Mouse (Mus musculus) liver, embryonic 14.5 days (tissue): ENCODE results near the gene Ankrd23.

ENCODE experiments used
- CTCF ChIP-seq: IDR thresholded peaks from 2 replicates; pipeline ENCODE4 v1.5.1; 2016; ENCODE audit warnings: antibody characterized with exemption, low read depth, control low read depth
- EP300 ChIP-seq: IDR thresholded peaks from 2 replicates; pipeline ENCODE4 v1.6.1; 2016; ENCODE audit warnings: antibody characterized with exemption, low read depth

DNA sequence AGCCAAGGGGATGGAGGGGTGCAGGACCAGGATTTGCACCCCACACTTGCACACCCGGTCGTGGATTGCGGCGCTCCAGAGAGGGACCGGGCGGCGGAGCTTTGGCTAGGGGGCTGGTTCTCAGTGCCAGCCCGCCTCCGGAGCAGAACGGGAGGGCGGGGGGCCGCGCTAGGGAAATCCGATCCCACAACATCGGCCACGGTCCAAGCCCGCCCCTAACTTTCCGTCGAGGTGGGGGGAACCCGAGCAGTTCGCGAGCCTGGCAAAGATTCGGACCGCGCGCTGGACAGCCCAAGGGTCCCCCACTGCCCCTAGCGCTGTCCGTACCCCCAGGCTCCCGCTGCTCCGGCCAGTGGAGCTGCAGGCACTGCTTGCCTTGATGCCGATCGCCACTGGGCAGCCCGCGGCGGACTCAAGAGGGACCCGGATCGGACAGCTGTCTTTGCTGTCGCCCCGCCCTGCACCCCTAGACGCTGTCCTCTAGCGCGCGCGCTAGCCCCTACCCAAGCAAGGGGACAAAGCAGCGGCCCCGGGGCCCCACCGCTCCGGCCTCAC is 20.9 kb upstream of the Ankrd23 start:
- TF ChIP-seq CTCF (no peak), EP300 (no peak)
